Mouse (Mus musculus) megakaryocyte-erythroid progenitor cell, adult 5-6 weeks (primary cell): ENCODE data around the gene Fbh1. TPM values are rescaled to one million over a fixed set of nuclear protein-coding genes. Genes with fewer than 3 reads are reported as not detected.

Source experiments
- total RNA-seq, 2 experiments: library from RNA; stranded (forward) in 1 of 2; stranded (reverse) in 1 of 2; fragments of 200-1000, 215-1000 nt in 1 of 2; fragments of >200 nt in 1 of 2; fragmentation: Nextera tagmentation in 1 of 2; gene quantifications; 2 replicates each; pipeline ENCODE4 v1.2.3; 2014 to 2017

Fbh1 gene
- total RNA-seq, 2 experiments from 2014 or later = 37.2 to 37.9 TPM

Other genes starting within 250 kb of the Fbh1 start
- 5.4 and 7.9 TPM in 2 replicates for gene Pfkfb3, start 223.5 kb downstream of the Fbh1 start, total RNA-seq (2014; fragmentation: Nextera tagmentation)
- 6.2 and 12.1 TPM in 2 replicates for gene Pfkfb3, start 223.5 kb downstream of the Fbh1 start, total RNA-seq (2017)
- gene Rbm17, start 173.4 kb downstream of the Fbh1 start, total RNA-seq (2014; fragmentation: Nextera tagmentation) = 185 and 214 TPM in 2 replicates
- gene Rbm17, start 173.4 kb downstream of the Fbh1 start, total RNA-seq (2017) = 167 and 217 TPM in 2 replicates
- gene Gm17490, start 151.3 kb downstream of the Fbh1 start, total RNA-seq (2014; fragmentation: Nextera tagmentation) = not detected in 2 replicates
- gene Gm17490, start 151.3 kb downstream of the Fbh1 start, total RNA-seq (2017) = not detected in 2 replicates
- gene Il2ra, start 134.8 kb downstream of the Fbh1 start, total RNA-seq (2014; fragmentation: Nextera tagmentation) = 0.17 TPM in 1 of 2 replicates, not detected in the other
- gene Il2ra, start 134.8 kb downstream of the Fbh1 start, total RNA-seq (2017) = not detected in 2 replicates
- gene Il15ra, start 72.3 kb downstream of the Fbh1 start, total RNA-seq (2014; fragmentation: Nextera tagmentation) = 10.7 and 12.3 TPM in 2 replicates
- gene Il15ra, start 72.3 kb downstream of the Fbh1 start, total RNA-seq (2017) = 9.4 and 12.0 TPM in 2 replicates
- gene Ankrd16, start 294 bp upstream of the Fbh1 start, total RNA-seq (2014; fragmentation: Nextera tagmentation) = 44.9 and 64.8 TPM in 2 replicates
- 9.3 and 19.4 TPM in 2 replicates for gene Ankrd16, start 294 bp upstream of the Fbh1 start, total RNA-seq (2017)